Mouse (Mus musculus): ENCODE measurements at regions not wholly inside any gene's neighbourhood (a gene's known extent, or its start where the extent isn't known, plus 50 kb on each side); places are given as distances from the start of the nearest gene placed in this dataset.

DNA sequence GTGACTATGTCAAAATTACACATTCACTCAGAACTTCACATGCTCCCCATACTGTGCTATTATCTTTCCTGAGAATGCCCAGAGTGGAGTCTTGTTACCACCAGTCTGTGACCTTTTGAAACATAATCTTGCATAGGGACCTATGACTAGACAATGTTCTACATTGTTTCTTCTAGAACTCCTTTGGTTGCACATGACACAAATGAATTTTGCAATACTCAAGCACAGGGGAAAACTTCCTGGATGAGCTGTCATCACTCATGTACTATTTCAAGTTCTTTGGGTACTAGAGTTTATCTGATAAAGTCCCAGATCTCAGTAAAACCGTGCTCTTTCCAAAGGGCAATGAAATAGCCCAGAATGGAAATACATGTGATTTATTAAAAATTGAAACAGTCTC lies 1901.0 kb upstream of the Lrrc6 start:
- Histone ChIP-seq H3K9me3 (no peaks in the 10 kb centered on the region), H3K27ac (replicated peaks) (peak overlapping the region; percentile 67), H3K9ac (no peak overlapping the region), H3K27me3 (replicated peaks) (no peaks in the 10 kb centered on the region; the same call in 1 of the 2 replicates), H3K4me1 (peaks cover 15% of the 10 kb centered on the region), H3K4me2 (no peak overlapping the region), H3K4me3 (no peak overlapping the region), H3K36me3 (no peaks in the 10 kb centered on the region)
- no peak for ATAC-seq (ENCODE audit: extremely low read depth, insufficient number of reproducible peaks, low FRiP score, low TSS enrichment)
- WGBS, result 37% methylated on average over 1 of the region's 1 CpGs

DNA sequence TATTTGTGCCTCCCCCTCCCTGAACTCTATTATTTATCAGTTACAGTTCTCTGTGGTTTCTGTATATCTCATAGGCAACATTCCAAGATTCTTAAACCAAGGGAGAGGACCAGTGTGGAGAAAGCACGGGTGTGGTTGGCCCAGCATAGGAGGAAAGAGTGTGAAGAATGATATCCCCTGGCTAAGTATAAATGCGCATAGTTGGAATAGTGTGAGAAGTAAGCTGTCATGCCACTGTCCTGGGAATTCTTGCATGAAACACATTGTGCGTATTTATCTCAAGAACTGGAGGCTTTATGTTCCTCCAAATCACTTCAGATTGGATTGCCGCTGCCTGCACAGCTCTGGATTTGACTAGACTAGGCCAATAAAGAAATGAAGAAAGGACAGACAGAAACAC lies 1900.3 kb upstream of the Lrrc6 start:
- Histone ChIP-seq H3K4me3 (no peak overlapping the region), H3K4me1 (peaks cover 15% of the 10 kb centered on the region), H3K36me3 (no peaks in the 10 kb centered on the region), H3K4me2 (no peak overlapping the region), H3K9me3 (no peaks in the 10 kb centered on the region), H3K9ac (no peak overlapping the region), H3K27me3 (replicated peaks) (no peaks in the 10 kb centered on the region; the same call in 1 of the 2 replicates), H3K27ac (replicated peaks) (peak overlapping the region; percentile 67)
- 33% methylated on average over 4 of the region's 4 CpGs for WGBS
- peak; percentile 42; the same call in 1 of the 2 replicates for ATAC-seq (ENCODE audit: extremely low read depth, insufficient number of reproducible peaks, low FRiP score, low TSS enrichment)

DNA sequence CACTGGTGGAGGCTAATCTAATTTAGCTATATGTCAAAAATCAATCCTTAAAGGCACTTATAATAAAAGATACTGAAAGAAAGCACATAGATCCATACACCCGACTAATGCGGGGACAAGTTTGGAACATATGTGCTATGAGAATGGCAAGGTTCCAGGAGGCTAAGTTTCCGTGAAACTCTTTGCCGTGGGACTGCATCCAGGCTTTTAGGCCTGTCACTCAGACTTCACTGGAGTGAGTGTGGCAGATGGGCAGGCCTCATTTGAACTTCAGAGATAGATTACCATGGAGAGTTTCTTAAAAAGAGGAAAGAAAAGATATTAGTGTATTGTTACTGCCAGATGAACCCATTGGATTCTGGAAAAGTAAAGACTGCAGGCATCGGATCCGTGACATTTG lies 1895.9 kb upstream of the Lrrc6 start:
- WGBS, result 88% methylated on average over 6 of the region's 6 CpGs
- H3K4me1 ChIP-seq, result peaks cover 16% of the 10 kb centered on the region
- no peaks in the 10 kb centered on the region for H3K36me3 ChIP-seq
- H3K4me3 ChIP-seq, result no peak overlapping the region
- no peak for ATAC-seq (ENCODE audit: extremely low read depth, insufficient number of reproducible peaks, low FRiP score, low TSS enrichment)
- H3K9me3 ChIP-seq, result no peaks in the 10 kb centered on the region
- no peak overlapping the region for H3K27ac ChIP-seq (replicated peaks)
- no peaks in the 10 kb centered on the region for H3K27me3 ChIP-seq (replicated peaks)
- no peak overlapping the region for H3K9ac ChIP-seq
- H3K4me2 ChIP-seq, result no peak overlapping the region

DNA sequence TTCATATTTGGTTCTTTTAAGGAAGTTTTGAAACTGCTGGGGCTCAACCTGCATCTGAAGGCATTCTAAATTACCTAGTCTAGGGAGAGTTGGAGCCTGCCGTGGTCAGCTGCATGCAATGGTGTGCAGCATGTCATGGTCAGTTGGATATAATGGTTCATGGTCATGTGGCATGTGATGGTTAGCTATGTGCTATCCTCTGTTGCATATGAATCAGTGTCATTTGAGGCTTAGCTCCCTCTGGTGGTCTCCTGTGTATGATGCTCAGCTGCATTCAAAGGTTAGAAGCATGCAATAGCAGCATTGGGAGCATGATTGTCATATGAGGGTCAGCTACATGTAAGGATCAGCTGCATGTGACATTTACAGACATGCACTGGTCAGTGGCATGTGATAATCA lies 1894.0 kb upstream of the Lrrc6 start:
- Histone ChIP-seq H3K27me3 (replicated peaks) (no peaks in the 10 kb centered on the region), H3K27ac (replicated peaks) (no peak overlapping the region), H3K4me1 (0 out of 2 replicates have a peak, but pooled peaks cover 5% of the 10 kb centered on the region), H3K4me3 (no peak overlapping the region), H3K4me2 (no peak overlapping the region), H3K9ac (no peak overlapping the region), H3K36me3 (no peaks in the 10 kb centered on the region), H3K9me3 (no peaks in the 10 kb centered on the region)
- ATAC-seq (ENCODE audit: extremely low read depth, insufficient number of reproducible peaks, low FRiP score, low TSS enrichment), result peak; percentile 31; the same call in 1 of the 2 replicates
- WGBS, result 80% methylated on average over 1 of the region's 1 CpGs

DNA sequence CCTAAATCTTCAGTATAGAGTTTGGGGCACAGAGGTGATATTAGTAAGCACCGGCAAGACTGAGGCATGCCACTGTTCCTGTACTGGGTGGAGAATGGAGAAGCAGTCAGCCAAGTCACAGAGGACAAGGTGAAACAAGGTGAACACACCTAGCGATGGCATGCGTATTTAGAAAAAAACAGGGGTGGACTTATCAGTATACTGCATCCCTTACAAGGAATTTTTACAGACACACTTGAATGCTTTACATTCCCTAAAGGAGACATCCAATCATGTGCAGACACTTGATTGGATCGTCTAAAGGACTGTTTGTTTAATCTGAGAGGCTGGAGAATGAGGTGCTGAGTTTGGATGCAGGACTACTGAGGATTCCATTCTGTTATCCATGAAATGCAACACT lies 1893.4 kb upstream of the Lrrc6 start:
- Histone ChIP-seq H3K4me2 (no peak overlapping the region), H3K4me1 (0 out of 2 replicates have a peak, but pooled peaks cover 5% of the 10 kb centered on the region), H3K9ac (no peak overlapping the region), H3K27ac (replicated peaks) (no peak overlapping the region), H3K27me3 (replicated peaks) (no peaks in the 10 kb centered on the region), H3K4me3 (no peak overlapping the region), H3K36me3 (no peaks in the 10 kb centered on the region), H3K9me3 (no peaks in the 10 kb centered on the region)
- no peak for ATAC-seq (ENCODE audit: extremely low read depth, insufficient number of reproducible peaks, low FRiP score, low TSS enrichment)
- 36% methylated on average over 4 of the region's 4 CpGs for WGBS

DNA sequence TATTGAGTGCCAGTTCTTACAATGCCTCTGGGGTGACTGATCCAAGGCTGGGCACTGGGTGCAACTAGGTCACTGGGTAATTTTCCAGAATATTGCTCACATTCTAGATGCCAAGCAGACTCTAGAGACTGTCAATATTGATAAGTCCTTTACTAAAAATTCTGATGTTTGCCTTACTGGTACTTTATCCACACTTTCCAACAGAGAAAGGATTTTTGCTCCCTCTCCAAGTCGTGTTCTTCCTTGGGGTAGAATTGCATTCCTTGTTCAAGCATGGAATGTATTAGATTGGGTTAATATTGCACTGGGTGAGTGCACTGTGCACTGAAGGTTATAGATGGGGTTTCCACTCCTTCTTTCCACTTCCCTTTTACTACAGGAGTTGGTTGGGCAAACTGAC lies 1891.0 kb upstream of the Lrrc6 start:
- 49% methylated on average over 1 of the region's 1 CpGs for WGBS
- no peak for ATAC-seq (ENCODE audit: extremely low read depth, insufficient number of reproducible peaks, low FRiP score, low TSS enrichment)
- Histone ChIP-seq H3K4me3 (no peak overlapping the region), H3K9ac (no peak overlapping the region), H3K27ac (replicated peaks) (no peak overlapping the region), H3K9me3 (no peaks in the 10 kb centered on the region), H3K27me3 (replicated peaks) (no peaks in the 10 kb centered on the region), H3K36me3 (no peaks in the 10 kb centered on the region), H3K4me2 (no peak overlapping the region), H3K4me1 (0 out of 2 replicates have a peak, but pooled peaks cover 5% of the 10 kb centered on the region)

DNA sequence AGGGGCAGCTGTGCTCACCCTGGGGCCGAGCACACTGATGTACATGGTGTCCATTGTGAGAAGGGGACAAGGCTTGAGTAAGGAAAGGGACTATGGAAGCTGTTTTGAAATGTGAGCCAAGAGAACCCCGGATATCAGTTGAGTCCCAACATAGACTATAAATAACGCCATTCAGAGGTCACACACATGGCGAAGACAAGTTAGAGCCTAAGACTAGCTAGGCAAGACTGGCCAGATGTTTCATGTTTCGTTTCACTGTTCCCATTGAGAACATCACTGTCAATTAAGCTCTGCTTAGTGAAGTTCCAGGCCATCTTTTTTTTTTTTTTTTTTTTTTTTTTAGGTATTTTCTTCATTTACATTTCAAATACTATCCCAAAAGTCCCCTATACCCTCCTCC lies 1889.1 kb upstream of the Lrrc6 start:
- Histone ChIP-seq H3K4me3 (no peak overlapping the region), H3K27me3 (replicated peaks) (no peaks in the 10 kb centered on the region), H3K9ac (no peak overlapping the region), H3K9me3 (no peaks in the 10 kb centered on the region), H3K4me1 (0 out of 2 replicates have a peak, but pooled peaks cover 5% of the 10 kb centered on the region), H3K27ac (replicated peaks) (no peak overlapping the region), H3K4me2 (no peak overlapping the region), H3K36me3 (no peaks in the 10 kb centered on the region)
- no peak for ATAC-seq (ENCODE audit: extremely low read depth, insufficient number of reproducible peaks, low FRiP score, low TSS enrichment)
- WGBS, result 52% methylated on average over 5 of the region's 5 CpGs

DNA sequence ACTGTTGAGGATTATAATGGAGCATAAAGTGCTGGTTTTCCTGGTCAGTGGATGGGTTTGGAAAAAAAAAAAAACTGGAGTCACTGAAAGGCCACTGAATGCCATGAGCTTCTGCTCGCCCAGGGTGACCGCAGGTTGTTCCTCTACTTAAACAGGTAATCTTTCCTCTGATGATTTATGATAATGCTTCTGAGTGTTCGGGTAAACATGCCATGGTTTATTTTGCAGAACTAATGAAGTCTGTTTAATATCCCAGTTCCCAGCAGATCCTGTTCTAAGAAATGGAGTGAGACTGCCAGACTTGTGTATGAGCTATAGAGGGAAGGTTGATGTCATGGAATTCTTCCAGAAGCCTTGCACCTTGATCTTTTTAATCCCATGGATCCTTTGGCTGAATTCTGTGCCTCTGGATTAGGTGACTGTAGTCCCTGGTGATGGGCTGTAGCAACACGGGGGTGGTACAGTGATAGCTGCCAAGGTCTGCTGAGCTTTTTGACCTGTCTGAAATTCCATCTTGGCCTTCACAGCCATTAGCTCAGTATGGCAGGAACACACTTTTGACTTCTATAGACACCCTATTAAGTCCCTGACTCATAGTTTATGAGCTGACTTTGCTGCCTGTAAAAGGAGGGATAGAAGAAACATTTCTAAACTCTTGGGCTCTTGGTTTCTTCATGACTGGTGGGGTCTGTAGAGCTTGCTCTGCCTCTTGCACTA lies 1886.8 kb upstream of the Lrrc6 start:
- no peak for ATAC-seq (ENCODE audit: extremely low read depth, insufficient number of reproducible peaks, low FRiP score, low TSS enrichment)
- Histone ChIP-seq H3K4me1 (no peaks in the 10 kb centered on the region), H3K9ac (no peak overlapping the region), H3K4me3 (no peak overlapping the region), H3K36me3 (no peaks in the 10 kb centered on the region), H3K4me2 (no peak overlapping the region), H3K9me3 (no peaks in the 10 kb centered on the region), H3K27ac (replicated peaks) (no peak overlapping the region), H3K27me3 (replicated peaks) (no peaks in the 10 kb centered on the region)
- 81% methylated on average over 4 of the region's 4 CpGs for WGBS

DNA sequence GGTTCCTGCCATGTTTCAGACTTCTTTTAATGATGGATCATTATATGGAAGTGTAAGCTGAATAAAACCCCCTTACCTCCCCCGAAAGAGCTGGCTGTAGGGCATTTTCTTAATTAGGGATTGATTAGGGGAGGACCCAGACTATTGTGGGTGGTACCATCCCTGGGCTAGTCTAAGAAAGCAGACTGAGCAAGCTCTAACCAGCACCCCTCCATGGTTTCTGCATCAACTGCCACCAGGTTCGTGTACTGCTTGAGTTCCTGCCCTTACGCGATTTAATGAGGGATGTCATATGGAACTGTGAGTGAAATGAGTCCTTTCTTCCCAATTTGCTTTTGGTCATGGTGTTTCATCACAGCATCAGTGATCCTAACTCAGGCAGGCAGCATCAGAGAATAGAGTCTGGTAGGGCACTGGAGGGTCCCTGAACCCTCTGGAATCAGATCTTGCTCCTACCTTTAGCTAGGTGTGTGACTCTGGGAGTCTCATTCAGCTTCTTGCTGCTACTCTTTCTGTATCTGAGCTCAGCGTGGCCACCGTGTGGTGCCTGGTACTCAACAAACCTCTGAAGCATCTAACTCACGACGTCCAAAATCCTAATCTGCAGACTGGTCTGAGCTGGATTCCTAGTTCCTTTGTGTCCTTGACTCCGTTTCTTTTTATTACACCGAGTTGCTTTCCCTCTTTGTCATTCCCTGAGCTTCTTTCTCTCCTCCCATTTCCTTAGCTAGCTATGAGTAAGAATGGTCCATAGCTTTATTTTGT lies 1884.0 kb upstream of the Lrrc6 start:
- no peaks in the 10 kb centered on the region for H3K27me3 ChIP-seq (replicated peaks)
- ATAC-seq (ENCODE audit: extremely low read depth, insufficient number of reproducible peaks, low FRiP score, low TSS enrichment), result no peak
- 49% methylated on average over 10 of the region's 10 CpGs for WGBS
- no peak overlapping the region for H3K4me3 ChIP-seq
- H3K9me3 ChIP-seq, result no peaks in the 10 kb centered on the region
- H3K36me3 ChIP-seq, result no peaks in the 10 kb centered on the region
- H3K27ac ChIP-seq (replicated peaks), result no peak overlapping the region
- H3K9ac ChIP-seq, result no peak overlapping the region
- H3K4me1 ChIP-seq, result no peaks in the 10 kb centered on the region
- no peak overlapping the region for H3K4me2 ChIP-seq

DNA sequence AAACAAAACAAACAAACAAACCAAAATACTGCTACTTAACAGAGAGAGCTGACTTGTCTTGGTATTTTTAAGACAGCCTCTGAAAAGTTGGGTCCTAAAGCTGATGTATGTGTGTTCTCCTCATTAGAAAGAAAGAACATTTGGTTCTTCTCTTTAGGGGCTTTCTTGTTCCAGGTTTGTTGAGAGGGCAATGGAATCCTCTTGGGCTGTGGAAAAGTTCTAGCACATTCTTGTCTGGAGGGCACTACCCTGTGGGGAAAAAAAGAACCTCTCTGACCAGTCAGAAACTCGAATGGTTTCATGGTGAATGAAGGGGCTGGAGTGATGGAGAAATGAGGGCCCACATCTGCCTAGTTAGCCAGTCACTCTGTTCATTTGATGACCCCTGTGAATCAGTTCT lies 1874.5 kb upstream of the Lrrc6 start:
- Histone ChIP-seq H3K4me1 (no peaks in the 10 kb centered on the region), H3K27ac (replicated peaks) (no peak overlapping the region), H3K27me3 (replicated peaks) (no peaks in the 10 kb centered on the region), H3K4me3 (no peak overlapping the region), H3K36me3 (no peaks in the 10 kb centered on the region), H3K4me2 (no peak overlapping the region), H3K9ac (no peak overlapping the region), H3K9me3 (no peaks in the 10 kb centered on the region)
- WGBS, result 39% methylated on average over 1 of the region's 1 CpGs
- ATAC-seq (ENCODE audit: extremely low read depth, insufficient number of reproducible peaks, low FRiP score, low TSS enrichment), result no peak

DNA sequence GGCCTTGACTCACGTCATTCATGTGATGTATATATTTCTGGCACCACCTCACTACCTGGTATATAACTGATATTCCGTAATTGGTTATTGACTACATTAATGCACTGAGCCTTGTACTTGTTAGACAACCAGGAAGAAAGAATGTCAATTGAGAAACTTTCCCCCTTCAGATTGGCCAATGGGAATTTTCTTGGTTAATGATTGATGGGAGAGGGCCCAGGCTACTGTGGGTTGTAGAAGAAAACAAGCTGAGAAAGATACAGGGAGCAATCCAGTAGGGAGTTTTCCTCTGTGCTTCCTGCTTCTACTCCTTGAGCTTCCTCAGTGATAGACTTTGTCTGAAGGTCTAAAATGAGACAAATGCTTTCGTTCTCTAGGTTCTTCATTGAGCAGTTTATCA lies 1866.1 kb upstream of the Lrrc6 start:
- Histone ChIP-seq H3K9ac (no peak overlapping the region), H3K36me3 (no peaks in the 10 kb centered on the region), H3K4me1 (peaks cover 3% of the 10 kb centered on the region; the same call in 1 of the 2 replicates), H3K9me3 (no peaks in the 10 kb centered on the region), H3K27ac (replicated peaks) (no peak overlapping the region), H3K4me2 (no peak overlapping the region), H3K27me3 (replicated peaks) (no peaks in the 10 kb centered on the region), H3K4me3 (no peak overlapping the region)
- WGBS, result 67% methylated on average over 3 of the region's 3 CpGs
- no peak for ATAC-seq (ENCODE audit: extremely low read depth, insufficient number of reproducible peaks, low FRiP score, low TSS enrichment)
